Mouse (Mus musculus): ENCODE data around the gene Hhex.

Hhex gene

GRCm38 (mm10) chr19:37449246-37449645 lies 14.6 kb downstream of the Hhex start:
- DNase-seq (ENCODE audit: extremely low spot score) = no peak

DNA sequence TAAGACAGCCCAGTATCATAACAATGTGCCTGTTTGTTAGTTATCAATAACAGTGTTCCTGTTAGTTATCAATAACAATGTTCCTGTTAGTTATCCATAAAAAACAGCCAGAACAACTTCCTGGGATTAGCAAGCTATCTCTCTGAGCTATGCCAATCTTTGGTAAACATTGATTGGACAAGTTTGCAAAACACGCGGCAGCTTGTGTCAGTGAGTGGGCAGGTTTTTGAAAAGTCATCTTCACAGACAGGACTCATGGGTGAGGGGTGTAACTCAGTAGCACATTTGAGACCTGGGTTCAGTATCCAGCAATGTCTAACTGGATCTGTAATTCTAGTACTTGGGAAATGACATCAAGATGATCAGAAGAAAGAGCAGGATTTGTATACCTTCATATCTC lies 20.9 kb downstream of the Hhex start:
- DNase-seq (ENCODE audit: extremely low spot score) = no peak

DNA sequence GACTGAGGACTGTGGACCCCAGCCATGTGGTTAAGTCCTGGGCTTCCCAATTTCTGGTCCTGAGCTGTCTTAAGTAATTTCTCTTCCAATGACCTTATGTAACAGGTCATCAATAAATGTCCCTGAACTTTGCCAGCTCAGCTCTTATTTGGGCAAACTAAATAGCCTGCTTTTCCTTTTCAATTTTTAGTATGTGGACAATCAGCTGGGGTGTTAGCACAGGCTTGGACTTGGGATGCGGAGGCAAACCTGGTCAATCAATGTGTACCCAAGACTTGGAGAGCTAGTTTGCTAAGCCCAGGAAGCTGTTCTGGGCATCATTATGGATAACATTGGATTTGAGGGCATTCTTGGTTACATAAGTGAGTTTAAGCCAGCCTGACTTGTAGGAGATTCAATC lies 21.4 kb downstream of the Hhex start:
- no peak for DNase-seq (ENCODE audit: extremely low spot score)

DNA sequence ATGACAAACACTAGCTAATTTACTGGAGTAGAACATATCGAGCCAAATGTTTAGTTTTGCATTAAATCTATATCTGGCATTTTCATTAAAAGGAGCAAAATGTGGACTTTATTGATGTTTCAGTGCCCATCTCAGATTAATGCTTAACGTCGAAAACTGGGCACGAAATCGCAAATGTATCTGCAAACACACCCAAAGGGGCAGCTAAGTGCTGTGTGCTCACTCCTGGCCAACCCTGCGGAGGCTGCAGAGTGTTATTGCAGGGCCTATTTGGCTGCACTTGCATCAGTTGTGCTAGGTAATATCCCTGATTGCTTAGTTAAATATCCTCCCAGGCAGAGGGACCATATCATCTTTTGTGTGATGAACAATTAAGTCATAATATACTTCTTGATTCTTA lies 23.4 kb downstream of the Hhex start:
- no peak for DNase-seq (ENCODE audit: extremely low spot score)

DNA sequence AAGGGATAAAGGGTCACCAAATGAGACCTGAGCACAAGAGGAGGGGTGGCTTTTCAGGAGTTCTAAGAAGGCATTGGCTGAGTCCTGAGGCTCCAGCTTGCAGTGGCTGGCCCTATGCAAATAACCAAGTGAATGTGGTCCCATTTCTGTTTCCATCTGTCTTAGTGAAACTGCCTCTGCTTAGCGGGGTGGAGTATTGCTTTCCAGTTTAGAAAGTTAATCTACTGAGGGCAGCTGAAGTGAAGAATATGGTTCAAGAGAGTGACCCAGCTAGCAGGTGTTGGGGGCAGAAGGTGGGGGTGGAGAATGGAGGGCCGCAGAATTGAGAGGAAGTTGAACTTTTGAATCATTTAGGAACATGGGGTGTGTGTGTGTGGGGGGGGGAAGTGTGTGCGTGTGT lies 31.8 kb downstream of the Hhex start:
- DNase-seq (ENCODE audit: extremely low spot score) = no peak

DNA sequence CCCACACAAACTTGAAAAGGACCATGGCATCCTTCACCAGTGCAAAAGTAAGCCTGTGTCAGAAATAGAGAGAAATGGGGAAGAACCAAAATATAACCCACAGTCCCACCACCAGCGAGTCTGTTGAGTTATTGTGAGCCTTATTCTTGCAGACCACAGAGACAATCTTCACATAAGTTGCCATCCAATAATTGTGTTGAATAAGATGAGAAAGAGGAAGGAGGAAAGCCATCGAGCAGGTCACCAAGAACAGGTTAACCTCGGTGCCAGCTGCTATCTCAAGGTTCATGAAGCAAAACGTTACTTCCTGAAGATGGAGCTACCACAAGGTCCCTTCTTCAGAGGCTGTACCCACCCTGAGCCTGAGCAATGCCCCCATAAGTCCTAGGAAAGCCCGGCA lies 32.4 kb downstream of the Hhex start:
- DNase-seq (ENCODE audit: extremely low spot score) = no peak

- DNase-seq (ENCODE audit: extremely low spot score) = no peak
These were observed 34.4 kb downstream of the Hhex start for GRCm38 (mm10) chr19:37468841-37469566.

DNA sequence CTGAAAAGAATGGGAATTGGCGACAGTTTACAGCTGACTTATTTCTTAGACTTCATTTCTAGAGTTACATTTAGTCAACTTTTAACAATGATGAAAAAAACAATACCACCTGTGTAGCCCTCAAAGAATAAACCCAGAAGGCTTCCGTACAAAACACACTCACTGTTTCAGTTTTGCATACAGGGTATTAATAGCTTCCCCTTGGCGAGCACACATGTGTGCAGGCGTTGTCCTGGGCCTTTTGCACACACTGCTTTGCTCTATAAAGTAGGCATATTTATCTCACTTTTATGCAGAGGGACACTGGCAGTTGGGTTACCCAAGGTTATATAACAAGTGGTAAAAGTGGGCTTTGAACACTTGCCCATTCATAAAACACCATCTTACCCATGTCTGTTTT lies 37.1 kb downstream of the Hhex start:
- no peak for DNase-seq (ENCODE audit: extremely low spot score)

DNA sequence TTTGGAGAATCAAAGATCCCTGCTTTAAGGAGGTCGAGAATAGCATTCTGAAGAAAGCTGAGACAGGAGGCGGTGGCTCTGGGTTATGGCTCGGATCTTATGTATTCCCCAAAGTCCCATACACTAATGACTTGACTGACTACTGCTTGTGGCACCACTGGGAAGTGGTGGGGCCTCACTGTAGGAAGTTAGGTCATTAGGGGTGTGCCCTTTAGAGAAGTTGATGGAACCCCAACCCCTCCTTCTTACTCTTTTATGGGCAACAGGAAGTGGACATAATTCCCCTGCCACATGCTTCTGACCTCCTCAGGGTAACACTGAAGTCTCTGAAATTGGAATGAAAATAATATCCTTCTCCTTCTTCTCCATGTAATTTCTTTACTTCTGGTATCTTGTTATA lies 38.0 kb downstream of the Hhex start:
- DNase-seq (ENCODE audit: extremely low spot score) = no peak

DNA sequence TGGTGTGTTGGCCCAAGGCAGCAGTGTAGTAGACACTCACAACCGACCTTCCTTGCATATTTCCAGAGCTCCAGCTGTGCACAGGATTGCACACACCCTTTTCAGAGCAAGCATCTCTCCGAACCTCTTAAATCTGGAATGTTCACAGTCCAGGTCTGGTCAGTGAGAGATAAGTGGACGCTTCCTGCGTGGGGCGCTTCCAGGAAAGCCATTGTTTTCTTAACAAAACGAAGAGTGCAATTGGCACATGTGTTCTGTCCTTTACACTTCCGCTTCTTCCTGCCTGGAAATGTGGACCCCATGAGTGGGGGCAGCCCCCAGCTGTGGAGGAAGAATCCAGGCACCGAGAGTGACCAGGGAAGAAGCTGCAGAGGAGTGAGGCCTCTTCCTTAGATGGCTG lies 47.1 kb downstream of the Hhex start:
- no peak for DNase-seq (ENCODE audit: extremely low spot score)

DNA sequence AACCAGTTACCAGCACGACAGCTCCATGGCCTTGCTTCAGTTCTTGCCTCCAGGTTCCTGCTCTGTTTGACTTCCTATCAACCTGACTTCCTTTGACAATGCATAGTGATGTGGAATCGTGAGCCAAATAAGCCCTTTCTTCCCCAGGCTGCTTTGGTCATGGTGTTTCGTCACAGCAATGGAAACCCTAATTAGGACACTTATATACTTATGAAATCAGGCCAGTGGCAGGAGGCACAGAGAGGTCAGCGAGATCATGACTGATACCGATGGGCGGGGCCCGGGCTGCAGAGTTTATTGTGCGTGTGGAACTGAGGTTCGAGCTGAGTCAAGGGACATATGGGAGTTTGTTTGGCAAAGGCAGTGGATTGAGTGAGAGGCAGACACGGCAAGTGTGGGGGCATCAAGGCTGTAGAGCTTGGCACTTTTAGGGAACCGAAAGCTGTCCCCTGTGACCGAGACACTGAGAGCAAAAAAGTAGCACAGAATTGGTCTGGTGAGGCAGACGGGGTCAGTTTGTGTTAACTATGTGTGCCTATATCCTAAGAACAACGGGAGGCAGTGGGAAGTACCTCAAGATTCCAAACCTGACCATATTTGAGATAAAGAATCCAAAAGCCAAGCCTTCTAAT lies 48.1 kb downstream of the Hhex start:
- no peak for DNase-seq (ENCODE audit: extremely low spot score)

- DNase-seq (ENCODE audit: extremely low spot score) = no peak
These were observed 50.2 kb downstream of the Hhex start for GRCm38 (mm10) chr19:37484787-37485186.

DNA sequence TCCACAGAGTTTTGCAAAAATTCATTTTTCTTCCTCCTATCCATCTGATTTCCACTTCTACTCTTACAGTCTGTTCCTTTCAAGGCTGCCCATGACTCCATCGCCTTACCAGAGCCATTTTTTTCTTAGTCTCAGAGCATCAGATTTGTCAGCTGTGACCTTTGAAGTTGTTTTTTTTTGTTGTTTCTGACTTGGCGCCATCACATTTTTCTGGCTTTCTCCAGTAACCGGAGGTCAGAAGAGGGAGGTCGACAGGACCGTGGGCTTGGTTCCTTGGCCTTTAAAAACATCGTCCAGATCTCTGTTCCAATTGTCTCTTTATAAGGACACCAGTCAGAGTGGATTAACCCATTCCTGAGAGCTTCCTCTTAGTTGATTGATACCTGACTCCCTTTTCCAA lies 52.2 kb downstream of the Hhex start:
- DNase-seq (ENCODE audit: extremely low spot score) = no peak

GRCm38 (mm10) chr19:37487811-37488475 lies 53.3 kb downstream of the Hhex start:
- DNase-seq (ENCODE audit: extremely low spot score) = no peak

DNA sequence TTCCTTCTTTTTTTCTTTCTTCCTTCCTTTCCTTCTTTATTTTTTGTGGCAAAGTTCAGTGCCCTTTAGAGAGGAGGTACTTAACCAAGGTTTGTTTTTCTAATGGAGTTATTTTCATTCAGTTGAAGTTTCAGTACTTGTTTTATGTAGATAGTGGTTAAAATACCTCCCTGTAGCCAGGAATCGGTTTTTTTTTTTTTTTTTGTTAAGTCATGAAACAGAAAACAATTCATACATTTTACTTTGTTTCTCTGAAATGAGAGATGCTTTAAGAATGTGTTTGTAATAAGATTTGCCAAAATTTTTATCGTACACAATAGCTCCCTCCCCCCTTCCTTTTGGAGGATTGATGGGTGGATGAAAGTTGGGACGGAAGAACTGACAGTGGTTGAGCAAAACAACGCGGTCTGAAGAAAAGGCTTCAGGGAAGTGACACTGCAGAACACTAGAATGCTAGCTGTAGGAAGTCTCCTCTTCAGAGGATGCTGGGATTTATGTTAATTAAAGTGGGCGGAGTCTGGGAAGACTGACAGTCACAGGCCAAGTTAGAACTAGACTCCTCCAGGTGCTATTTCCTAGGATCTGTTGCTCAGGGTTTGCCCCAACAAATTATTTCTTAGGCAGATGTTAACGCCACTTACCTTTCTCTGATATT lies 54.1 kb downstream of the Hhex start:
- no peak for DNase-seq (ENCODE audit: extremely low spot score)
